Mouse (Mus musculus): ENCODE measurements around the gene Cntnap2.

Gene Cntnap2

DNA sequence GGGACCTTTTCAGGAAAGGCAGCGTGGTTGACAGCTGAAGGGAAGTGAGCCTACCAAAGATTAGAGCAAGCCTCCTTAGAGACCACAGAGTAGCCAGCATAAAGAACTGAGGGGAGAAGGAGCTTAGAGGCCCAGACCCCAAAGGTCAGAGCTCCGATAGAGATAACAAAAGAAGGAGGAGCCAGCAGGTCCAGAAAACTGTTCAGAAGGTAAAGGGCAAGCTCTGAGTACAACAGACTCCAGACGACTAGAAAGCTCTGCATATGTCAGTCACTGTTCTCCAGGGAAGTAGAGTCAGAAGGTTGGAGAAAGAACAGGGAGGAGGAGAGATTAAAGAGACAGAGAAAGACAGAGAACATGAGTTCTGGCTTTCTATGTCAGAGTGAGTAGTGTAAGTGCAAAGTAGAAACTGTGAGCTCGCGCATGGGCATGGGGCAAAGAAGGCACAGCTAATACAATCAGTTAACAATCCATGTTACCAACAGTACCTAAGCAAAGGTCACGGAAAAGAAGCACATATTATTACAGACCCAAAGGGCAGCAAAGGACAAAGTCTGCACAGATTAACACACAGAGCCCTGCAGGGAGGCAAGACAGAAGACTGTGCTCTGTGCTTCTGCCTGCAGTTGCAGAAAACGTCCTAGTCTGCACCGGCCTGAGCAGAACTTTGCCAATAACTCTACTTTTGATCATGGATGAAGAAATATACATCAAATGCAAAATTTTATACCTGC is 2247.1 kb downstream of the Cntnap2 start:
- no peak for DNase-seq (ENCODE audit: low read depth)

DNA sequence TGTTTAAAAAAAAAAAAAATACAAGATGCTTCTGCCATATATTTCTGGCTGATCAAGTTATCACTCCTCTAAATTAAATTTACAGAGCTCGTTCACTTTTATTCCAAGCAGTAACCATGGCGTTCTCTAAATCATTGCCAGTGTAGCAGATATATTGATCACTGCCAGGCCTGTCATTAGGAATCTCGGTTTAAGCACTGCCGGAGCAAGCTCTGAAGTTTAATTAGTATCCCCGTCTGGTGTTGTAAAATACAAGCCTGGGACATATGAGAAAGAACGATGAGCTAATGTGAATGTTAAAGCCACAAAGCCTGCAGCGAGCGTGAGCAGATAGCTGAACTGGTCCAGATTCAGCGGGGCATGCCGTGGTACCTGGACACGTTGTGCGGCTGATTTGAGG is 2247.8 kb downstream of the Cntnap2 start:
- no peak for DNase-seq (ENCODE audit: low read depth)

DNA sequence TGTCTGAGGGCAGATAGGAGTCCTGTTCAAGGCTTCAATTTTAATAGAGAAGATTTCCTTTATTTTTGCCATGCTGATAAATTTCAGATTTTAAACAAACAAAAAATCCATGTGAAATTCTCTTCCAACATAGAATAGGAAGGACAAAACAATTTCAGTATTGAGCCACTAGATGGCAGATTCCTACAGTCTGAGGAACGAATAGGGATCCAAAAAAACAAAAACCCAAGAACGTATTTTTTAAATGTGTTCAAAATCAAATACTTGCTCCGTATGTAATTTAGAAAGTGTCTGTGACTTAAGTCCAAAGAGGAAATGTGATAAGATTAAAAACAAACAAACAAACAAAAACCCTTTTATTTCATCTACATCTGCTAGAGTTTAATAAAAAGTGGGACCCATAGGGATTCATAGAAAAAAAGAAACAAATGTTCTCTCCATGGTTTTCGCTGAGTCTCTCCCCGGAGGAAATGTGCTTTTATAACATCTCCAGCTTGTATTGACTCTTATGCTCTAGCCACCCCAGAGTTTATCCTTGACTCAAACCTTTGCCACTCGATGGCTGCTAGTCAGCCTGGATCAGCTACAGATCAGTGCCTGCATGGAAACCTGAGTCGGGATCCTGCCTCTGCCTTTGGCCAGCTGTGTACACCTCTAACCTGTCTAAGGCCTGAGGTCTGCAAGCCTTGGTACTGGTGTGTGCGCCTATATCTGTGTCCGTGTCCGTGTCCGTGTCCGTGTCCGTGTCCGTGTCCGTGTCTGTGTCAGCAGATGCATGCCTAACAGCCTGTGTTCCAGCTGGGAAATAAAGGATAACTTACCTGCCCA is 2255.6 kb downstream of the Cntnap2 start:
- DNase-seq (ENCODE audit: low read depth) = peak; percentile 79

DNA sequence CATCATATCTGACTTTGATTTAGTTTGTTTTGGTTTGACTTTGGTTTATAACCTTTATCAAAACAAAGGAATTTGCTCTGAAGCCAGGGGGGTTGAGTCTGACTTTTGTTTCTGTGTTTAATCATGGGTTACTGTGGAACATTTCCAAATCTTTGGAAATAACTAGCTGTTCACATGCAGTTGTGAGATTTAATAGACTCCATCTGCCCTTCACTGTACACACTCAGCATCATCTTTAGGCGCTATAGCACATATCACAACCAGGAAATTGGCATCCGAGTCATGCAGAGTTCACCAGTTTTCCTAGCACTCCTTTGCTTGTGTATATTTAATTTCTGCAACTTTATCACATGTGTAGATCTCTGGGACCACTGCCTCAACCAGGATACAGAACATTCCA is 2256.3 kb downstream of the Cntnap2 start:
- DNase-seq (ENCODE audit: low read depth) = peak; percentile 44

DNA sequence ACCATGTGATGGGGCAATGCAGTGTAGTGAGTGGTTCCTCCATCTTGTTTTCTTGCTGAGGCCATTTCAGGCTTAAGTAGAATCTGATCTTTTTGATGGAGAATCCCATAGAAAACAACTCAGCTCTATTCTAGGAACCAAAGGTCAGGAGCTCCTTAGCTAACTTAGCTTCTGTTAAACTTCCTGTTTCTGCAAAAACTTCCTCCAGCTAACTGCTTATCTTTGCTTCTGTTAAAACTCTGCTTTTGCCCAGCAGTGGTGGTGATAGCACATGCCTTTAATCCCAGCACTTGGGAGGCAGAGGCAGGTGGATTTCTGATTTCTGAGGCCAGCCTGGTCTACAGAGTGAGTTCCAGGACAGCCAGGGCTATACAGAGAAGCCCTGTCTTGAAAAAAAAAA is 2258.1 kb downstream of the Cntnap2 start:
- no peak for DNase-seq (ENCODE audit: low read depth)

DNA sequence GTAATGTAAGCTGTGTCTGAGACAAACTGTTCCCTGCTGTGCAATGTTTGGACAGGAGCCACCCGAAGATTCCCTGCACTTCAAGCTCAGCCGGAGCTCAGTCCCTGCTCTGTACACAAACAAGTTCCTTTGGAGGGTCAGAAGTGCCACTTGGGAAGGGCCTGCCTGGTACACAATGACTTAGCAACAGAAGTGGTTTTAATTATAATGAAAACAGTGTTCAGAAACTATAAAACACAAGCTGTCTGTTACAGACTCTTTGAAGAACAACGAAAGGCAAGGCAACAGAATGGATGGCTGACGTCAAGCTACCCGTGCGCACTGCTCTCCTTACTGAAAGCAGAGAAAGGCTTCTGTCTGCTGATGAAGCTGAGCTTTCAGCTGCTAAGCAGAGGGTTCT is 2259.5 kb downstream of the Cntnap2 start:
- DNase-seq (ENCODE audit: low read depth) = peak; percentile 12

DNA sequence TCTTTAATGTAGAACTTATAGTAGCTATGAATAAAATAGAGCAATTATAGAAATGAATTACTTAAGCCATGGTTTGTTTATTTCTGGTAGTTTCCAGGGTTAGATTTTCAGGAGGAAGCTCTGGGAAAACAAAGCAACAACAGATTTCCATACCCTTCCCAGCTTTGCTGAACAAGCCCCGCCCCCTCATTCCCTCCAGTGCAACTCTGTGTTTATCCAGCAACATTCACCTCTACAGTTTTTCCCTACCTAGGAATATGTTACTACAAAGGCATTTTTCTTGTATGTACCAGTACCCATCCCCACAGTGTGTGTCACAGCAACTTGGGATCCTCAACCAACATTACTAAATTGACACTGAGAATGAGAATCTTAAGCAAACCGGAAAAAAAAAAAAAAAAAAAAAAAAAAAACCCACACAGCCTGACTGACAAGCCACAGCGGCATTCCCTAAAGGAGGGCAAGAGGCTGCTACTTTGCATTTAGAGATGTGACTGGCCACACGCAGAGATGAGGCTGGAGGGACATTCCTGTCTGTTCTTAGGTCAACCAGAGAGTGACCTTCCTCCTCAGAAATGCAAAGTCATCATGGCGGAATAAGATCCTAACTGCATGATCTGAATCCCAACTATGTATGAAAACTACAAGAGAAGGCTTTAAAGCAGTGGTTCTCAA is 2260.3 kb downstream of the Cntnap2 start:
- peak; percentile 20 for DNase-seq (ENCODE audit: low read depth)

DNA sequence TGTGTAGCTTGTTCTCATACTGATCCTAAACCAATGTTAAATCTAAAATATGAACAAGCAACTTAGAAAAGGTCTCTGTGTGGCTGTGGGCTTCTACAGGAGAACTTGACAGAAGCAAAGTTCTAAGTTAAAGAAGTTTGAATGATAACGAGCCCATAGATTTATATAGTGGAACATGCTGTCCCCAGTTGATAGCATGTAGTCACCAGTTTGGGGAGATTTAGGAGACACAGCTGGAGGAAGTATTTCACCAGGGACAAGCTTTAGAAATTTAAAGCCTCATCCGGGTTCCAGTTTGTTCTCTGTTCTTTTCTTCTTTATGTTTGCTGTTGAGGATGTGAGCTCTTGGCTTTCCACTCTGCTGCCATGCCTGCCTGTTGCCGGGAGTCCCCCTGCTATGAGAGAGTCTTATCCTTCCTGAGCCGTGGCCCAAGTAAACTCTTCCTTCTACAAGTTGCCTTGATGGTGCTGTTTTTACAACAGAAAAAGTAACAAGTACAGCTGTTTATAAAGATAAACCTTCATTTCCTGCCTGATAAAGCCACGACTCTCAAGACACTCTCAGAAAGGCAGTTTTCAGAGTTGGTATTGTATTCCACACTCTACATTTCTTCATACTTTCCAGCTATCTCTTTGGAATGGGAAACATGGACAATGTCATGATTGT is 2264.1 kb downstream of the Cntnap2 start:
- DNase-seq (ENCODE audit: low read depth) = no peak

DNA sequence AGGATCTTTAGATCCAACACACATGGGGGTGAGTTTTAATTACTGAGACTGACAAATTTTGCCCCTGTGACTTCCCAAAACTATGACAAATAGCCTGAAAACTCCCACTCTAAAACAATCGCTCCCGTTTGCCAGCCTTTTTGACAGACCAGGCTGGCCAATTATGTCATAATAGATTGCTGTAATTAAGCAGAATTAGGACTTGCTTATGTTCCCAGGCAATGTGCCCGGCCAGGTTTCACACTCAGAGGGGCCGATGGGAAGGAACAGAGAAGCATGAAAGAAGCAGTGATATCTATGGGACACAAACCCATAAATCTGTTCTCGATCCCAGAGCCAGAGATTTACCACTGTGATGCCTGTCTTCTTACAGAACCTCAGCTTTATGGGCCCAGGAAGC is 2264.7 kb downstream of the Cntnap2 start:
- no peak for DNase-seq (ENCODE audit: low read depth)

DNA sequence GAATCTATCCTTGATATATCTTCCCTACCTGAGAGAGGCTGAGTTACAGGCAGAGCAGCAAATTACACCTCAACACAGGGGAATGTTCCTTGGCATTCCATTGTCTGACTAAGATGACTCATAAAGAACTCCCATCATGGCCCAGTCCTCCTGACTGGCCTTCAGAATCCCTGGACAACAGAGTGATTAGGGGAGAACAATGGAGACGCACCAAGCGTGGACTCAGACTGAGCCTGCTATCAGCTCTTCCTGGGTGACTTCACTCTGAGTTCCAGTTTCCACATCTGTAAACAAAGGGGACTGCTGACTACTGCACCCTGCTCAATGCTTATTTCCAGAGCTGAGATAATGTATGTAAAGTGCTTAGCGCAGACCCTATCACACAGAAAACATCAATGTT is 2269.1 kb downstream of the Cntnap2 start:
- no peak for DNase-seq (ENCODE audit: low read depth)

DNA sequence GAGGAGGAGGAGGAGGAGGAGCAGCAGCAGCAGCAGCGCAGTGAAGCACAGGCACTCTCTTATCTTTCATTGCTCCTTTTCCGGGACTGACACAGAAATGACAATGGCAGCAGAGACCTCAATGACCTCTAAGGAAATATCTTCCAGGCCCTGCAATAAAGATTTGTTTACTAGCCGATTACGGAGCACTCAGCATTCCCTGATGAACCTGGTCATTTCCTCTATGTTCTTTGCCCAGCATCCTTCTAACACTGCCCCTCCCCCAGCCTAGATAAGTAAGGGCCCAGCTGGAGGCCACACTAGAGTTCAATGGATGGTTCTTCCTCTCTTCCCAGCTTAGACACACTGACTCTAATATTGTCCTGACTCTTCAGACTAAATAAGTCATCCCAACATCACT is 2270.1 kb downstream of the Cntnap2 start:
- DNase-seq (ENCODE audit: low read depth) = no peak

DNA sequence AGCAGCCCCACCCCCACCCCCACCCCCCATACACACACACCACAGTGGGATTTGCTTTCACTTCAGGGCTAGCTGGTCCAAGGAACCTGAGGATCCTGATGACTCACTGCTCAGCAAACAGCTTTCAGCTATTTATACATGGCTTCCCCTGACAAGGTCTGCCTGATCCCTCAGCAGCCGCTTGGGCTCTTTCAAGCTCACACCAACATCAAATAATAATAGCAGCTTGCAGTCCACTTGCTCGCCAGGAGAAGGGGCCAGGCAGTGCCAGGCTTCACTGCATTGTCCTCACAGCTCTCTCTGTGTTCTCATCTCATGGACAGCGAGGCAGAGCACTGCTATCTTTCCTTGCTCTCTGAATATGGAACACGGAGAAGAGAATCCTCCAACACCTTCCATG is 2273.9 kb downstream of the Cntnap2 start:
- peak; percentile 33 for DNase-seq (ENCODE audit: low read depth)

DNA sequence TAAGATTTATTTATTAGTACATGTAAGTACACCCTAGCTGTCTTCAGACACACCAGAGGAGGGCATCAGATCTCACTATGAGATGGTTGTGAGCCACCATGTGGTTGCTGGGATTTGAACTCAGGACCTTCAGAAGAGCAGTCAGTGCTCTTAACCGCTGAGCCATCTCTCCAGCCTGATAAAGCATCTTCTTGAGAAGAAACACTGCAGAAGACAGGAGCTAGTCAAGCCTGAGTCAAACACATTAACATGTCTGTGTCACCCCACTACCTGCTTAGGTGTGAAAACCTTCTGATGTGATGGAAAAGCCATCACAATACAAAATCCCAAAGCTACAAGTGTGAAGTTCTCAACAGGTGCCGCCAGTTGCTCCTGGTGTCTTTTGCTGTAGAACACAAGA is 2275.2 kb downstream of the Cntnap2 start:
- DNase-seq (ENCODE audit: low read depth) = no peak

DNA sequence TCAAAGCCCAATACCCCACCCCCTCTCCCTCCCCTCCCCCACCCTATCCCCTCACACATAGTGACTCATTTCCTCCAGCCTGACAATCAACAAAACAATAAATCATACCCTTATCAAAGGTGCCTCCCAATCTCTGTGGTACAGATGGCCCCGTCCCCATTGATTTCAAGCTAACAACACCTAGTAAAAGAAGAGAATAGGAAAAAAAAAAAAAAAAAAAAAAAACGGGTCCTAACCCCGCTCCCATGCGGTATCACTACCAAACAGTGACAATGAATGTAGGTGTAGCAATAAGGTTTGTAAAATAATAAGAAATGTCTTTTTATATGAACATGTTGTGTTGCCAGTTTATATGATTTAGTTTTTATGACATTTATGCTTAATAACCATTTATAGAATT is 2278.1 kb downstream of the Cntnap2 start:
- no peak for DNase-seq (ENCODE audit: low read depth)

DNA sequence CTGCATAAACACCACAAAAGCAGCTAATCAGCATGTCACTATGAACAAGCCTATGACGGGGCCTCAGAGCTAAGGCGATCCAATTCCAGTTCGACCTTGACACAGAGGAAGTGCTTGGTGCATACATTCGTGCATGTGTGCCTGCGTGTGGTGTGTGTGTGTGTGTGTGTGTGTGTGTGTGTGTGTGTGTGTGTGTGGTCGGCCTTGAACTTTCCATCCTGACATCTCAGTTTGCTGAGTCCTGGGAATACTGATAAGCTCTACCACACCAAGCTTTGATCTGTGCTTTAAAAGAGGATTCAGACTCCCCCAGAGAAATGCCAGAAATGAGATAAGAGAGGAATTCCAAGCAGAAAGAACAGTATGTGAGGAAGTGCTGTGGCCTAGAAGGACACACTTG is 2279.0 kb downstream of the Cntnap2 start:
- no peak for DNase-seq (ENCODE audit: low read depth)

DNA sequence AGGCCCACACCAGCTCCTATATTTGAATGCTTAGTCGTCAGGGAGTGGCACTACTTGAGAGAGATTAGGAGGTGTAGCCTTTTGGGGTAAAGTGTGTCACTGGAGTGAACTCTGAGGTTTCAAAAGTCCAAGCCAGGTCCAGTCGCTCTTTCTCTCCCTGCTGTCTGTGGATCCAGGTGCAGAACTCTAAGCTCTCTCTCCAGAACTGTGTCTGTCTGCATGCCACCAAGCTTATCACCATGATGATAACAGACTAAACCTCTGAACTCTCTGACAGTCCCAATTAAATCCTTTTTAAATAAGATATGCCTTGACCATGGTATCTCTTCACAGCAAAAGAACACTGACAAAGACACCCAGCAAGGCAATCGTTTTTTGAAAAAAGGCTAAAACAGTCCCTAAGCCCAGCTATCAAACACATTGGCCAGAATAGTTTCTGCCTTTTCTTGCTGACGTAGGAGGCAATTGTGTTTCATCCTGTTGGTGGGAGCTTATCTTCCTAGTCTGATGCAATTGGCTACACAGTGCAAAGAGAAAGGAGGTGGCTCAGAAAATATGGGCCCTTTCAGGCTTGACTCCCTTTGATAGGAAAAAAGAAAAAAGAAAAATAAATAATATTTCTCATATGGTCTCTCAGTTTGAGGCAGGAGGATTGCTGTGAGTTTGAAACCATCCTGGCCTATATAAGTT is 2281.8 kb downstream of the Cntnap2 start:
- DNase-seq (ENCODE audit: low read depth) = no peak

DNA sequence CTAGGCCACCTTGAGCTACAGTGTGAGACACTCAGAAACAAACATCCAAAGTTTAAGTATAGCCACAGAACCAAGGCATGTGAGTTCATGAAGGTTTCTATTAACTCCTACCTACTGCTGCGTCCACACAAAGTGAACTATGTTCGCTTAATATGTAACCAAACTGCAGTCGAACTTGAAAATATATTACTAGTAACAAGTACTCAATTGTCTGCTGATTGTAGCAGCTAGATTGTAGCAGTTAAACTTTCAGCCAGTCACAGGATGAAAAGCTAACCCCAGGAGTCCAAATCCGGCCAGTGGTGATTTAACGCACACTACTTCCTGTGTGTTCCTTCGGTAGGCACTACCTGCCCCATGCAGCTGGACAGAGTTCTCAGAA is 2282.3 kb downstream of the Cntnap2 start:
- DNase-seq (ENCODE audit: low read depth) = no peak

DNA sequence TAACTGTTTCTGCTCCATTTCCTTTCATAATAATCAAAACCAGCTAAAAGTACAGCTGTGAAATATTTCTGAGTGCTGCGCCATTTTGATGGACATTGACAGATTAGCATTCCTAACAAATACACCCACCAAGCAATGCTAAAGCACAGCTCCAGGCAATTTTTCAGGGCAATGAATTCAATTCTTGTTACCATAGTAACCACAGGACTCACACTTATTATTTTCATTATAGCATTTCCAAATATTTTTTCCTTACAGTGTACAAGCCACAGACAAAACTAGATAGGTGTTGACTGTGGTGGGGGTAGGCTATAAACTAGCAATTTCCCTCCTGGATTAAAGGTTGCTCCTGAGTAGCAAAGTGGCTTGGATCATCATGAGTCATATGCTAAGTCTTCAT is 2284.1 kb downstream of the Cntnap2 start:
- no peak for DNase-seq (ENCODE audit: low read depth)

DNA sequence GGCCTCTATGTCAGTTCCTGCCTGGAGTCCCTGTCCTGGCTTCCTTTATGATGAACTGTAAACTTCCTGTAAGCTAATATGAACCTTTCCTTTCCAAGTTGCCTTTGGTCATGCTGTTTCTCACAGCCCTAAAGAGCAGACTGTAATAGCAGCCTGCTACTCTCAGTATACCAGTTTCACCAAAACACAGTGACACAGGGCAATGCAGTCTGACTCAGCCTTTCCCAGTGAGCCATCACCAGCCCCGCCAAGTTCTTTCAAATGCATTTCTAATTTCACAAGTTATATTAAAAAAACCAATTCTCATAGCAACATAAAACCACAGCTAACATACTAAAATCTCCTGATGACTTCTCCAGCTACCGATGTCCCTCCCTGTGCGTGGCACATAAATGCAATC is 2285.5 kb downstream of the Cntnap2 start:
- DNase-seq (ENCODE audit: low read depth) = no peak

DNA sequence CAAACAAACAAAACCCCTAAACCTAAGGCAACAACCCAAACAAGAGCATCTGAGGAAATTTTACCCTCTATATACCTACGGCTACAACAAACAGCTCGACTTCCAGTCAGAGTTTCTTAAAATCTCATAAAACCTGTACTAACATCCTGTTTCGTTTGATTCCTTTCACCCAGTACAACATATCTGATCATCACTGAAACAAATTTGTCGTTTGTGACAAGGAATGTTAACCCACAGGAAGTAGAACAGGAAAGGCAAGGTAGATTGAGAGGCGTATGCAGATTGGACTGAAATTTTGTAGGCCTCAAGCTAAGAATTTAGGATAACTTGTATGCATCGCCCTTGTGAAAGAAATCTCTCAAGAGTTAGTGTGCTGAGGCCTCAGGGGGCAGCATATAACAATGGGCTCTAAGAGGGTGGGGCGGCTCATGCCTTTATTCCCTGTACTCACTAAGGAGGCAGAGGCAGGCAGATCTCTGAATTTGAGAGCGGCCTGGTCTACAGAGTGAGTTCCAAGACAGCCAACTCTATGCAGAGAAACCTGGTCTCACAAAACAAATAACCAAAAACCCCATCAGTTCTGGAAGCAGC is 2291.0 kb downstream of the Cntnap2 start:
- no peak for DNase-seq (ENCODE audit: low read depth)
